Mouse (Mus musculus) midbrain, embryonic 11.5 days (tissue): ENCODE data around the gene Eea1. TPM values are rescaled to one million over a fixed set of nuclear protein-coding genes. Genes with fewer than 3 reads are reported as not detected.
A peak's percentile ranks its signal among the peaks of the same experiment; 100 is the strongest.
"Not testable (repeated sequence)": the region's sequence is repeated elsewhere in the genome, so short reads cannot be mapped to it uniquely, and the experiment has no call there.

ENCODE experiments used
- ATAC-seq: fragments of 200-750 bp; cut with Nextera tagmentation; 2 replicates; pipeline ENCODE4 v1.8.0; 2017; ENCODE audit warnings: moderate TSS enrichment, moderate library complexity; ENCODE audit not compliant: low FRiP score
- DNase-seq: peaks from one replicate; pipeline ENCODE4 v3.0.0; 2015; ENCODE audit warnings: low spot score; ENCODE audit errors: missing footprints
- H3K27ac ChIP-seq: fragments of 300-500 bp; sonication (generic); 2 replicates; pipeline ENCODE4 v1.5.1; 2014; ENCODE audit warnings: low read depth, low read length
- H3K27me3 ChIP-seq: fragments of 300-500 bp; sonication (generic); 2 replicates; pipeline ENCODE4 v1.6.1; 2014; ENCODE audit warnings: mild to moderate bottlenecking, low read length, moderate library complexity, mixed read lengths; ENCODE audit not compliant: control insufficient read depth, insufficient read depth
- H3K36me3 ChIP-seq: fragments of 300-500 bp; sonication (generic); 2 replicates; pipeline ENCODE4 v1.6.1; 2014; ENCODE audit warnings: mild to moderate bottlenecking, low read length, moderate library complexity, mixed read lengths; ENCODE audit not compliant: control insufficient read depth, insufficient read depth
- H3K4me1 ChIP-seq: fragments of 300-500 bp; sonication (generic); 2 replicates; pipeline ENCODE4 v1.6.1; 2014; ENCODE audit warnings: low read length; ENCODE audit not compliant: control insufficient read depth, insufficient read depth
- H3K4me2 ChIP-seq: fragments of 300-500 bp; sonication (generic); 2 replicates; pipeline ENCODE4 v1.6.1; 2014; ENCODE audit warnings: mild to moderate bottlenecking, moderate library complexity
- H3K4me3 ChIP-seq: fragments of 300-500 bp; sonication (generic); 2 replicates; pipeline ENCODE4 v1.5.1; 2014; ENCODE audit warnings: low read depth, low read length
- H3K9ac ChIP-seq: fragments of 300-500 bp; sonication (generic); 2 replicates; pipeline ENCODE4 v1.6.1; 2014; ENCODE audit warnings: low read length
- H3K9me3 ChIP-seq: fragments of 300-500 bp; sonication (generic); 2 replicates; pipeline ENCODE4 v1.6.1; 2016; ENCODE audit warnings: low read length; ENCODE audit not compliant: control insufficient read depth
- WGBS: fragments of 180-500 bp; shearing (Covaris S2); extraction: QIAGEN DNeasy Blood & Tissue Kit; methylation state at CpG from one replicate; pipeline ENCODE4 v1.1.7; 2014; 5-methylcytosine and 5-hydroxymethylcytosine counted together
- polyA plus RNA-seq: library from polyadenylated mRNA; unstranded; fragments of >200 nt; fragmentation: Nextera tagmentation; extraction: Ambion mirVana; gene quantifications from 2 replicates; pipeline ENCODE4 v1.2.1, GENCODE M21; 2014

The Eea1 gene
- polyA plus RNA-seq, 1 experiment from 2014 or later: 14.7 TPM

DNA sequence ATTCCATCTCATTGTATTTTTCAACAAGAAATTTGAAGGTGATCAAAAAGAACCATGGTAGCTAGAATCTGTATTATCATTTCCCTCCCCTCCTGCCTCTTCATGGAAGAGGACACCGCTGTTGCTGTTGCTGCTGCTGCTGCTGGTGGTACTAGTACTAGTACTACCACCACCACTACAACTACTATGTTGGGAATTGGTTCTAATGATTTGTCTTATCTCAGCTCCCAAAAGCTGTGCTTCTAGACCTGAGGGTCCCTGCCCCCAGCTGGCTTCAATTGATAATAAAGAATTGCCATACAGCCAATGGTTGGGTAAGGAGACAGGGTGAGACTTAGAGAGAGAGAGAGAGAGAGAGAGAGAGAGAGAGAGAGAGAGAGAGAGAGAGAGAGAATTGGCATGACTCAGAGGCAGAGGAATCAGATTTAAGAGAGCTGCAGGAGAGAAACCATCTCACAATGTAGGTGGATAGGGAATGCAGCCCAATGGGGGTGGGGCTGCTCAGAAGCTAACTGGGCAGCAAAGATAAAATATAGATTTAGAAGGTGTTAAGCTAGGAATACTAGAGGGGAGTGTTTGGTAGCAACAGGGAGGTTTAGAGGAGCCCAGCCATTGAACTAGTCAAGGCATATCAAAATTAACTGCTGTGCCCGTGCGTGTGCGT is 31.1 kb upstream of the Eea1 start:
- Histone ChIP-seq H3K4me2 (no peak overlapping the region), H3K4me1 (no peaks in the 10 kb centered on the region), H3K36me3 (no peaks in the 10 kb centered on the region), H3K4me3 (no peak overlapping the region), H3K9me3 (no peaks in the 10 kb centered on the region), H3K9ac (no peak overlapping the region), H3K27ac (no peak overlapping the region), H3K27me3 (no peaks in the 10 kb centered on the region)
- no peak for ATAC-seq
- DNase-seq: no peak
- WGBS: 99% methylated on average over 4 of the region's 4 CpGs

DNA sequence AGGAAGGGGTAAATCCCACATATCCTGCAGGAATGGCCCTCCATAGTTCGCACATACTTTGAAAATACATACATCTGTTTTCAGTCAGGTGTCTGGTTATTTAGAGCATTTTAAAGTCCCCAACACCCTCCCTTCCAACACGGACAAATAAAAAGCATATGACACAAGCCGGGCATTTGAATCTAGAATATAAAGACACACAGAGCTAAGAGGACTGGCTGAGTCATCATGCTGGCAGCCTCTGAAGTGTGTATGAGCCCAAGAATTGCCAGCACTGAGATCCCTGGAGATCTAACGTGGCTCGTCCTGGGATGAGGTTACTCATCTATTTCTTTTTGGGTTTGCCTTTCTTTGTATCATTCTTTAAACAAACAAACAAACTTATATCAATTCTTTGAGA is 29.4 kb upstream of the Eea1 start:
- Histone ChIP-seq H3K4me2 (no peak overlapping the region), H3K36me3 (no peaks in the 10 kb centered on the region), H3K4me1 (no peaks in the 10 kb centered on the region), H3K4me3 (no peak overlapping the region), H3K27ac (no peak overlapping the region), H3K9me3 (no peaks in the 10 kb centered on the region), H3K27me3 (no peaks in the 10 kb centered on the region), H3K9ac (no peak overlapping the region)
- DNase-seq (no peak), ATAC-seq (no peak)
- WGBS: 82% methylated on average over 5 of the region's 5 CpGs

DNA sequence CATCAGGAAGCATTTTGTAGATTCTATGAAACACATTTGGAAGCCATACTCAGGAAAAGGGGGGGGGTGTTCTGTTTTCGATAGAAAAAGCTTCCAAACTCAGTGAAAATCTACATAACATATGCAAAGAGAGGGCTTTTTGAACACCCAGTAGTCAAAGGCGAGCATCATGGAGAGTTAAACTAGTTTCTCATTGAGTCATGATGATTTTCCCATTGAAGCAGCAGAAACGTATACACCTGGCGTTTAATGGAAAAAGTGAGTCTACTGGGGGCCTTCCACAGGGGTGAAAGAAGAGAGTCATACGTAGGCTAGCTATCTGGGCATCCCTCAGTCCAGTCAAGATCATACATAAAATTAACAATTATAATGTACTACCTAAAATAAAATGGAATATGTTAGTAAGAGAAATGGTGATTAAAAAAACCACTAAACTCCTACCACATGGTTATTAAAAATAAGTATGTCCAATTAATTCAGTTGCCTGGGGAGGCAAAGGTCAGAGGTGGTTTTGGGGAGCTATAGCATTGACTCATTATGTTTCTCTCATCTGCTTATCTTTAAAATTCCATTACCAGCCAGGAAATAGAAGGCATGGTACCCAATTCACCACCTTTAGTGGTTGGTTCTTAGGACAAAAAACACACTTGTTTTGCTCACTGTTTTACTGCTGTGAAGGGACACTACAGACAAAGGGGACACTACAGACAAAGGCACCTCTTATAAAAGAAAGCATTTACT is 25.8 kb upstream of the Eea1 start:
- WGBS: 90% methylated on average over 5 of the region's 5 CpGs
- Histone ChIP-seq H3K27ac (no peak overlapping the region), H3K36me3 (no peaks in the 10 kb centered on the region), H3K9me3 (no peaks in the 10 kb centered on the region), H3K4me2 (no peak overlapping the region), H3K27me3 (no peaks in the 10 kb centered on the region), H3K4me1 (no peaks in the 10 kb centered on the region), H3K9ac (no peak overlapping the region), H3K4me3 (no peak overlapping the region)
- ATAC-seq (no peak), DNase-seq (no peak)

DNA sequence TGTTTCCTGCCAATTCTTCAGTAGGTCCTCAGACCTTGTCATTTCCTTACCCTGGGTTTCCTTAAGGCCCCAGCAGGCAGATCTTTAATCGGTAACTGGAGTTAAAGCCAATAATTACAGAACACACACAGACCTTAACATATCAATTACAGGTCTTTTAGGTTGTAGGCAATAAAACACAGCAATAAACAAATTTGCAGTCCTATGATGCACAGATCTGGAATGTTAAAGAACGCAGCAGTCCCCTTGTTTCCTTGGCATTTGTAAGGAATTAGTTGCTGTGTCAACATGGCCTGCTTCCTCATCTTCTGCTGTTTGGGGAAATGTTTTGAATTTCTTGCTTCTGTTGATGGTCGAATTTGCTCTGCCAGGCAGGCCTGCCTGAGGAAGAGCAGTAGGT is 21.7 kb upstream of the Eea1 start:
- DNase-seq (no peak), ATAC-seq (no peak)
- Histone ChIP-seq H3K4me1 (no peaks in the 10 kb centered on the region), H3K4me3 (no peak overlapping the region), H3K27ac (no peak overlapping the region), H3K9me3 (no peaks in the 10 kb centered on the region), H3K9ac (no peak overlapping the region), H3K4me2 (no peak overlapping the region), H3K36me3 (no peaks in the 10 kb centered on the region), H3K27me3 (no peaks in the 10 kb centered on the region)
- 78% methylated on average over 3 of the region's 3 CpGs for WGBS

DNA sequence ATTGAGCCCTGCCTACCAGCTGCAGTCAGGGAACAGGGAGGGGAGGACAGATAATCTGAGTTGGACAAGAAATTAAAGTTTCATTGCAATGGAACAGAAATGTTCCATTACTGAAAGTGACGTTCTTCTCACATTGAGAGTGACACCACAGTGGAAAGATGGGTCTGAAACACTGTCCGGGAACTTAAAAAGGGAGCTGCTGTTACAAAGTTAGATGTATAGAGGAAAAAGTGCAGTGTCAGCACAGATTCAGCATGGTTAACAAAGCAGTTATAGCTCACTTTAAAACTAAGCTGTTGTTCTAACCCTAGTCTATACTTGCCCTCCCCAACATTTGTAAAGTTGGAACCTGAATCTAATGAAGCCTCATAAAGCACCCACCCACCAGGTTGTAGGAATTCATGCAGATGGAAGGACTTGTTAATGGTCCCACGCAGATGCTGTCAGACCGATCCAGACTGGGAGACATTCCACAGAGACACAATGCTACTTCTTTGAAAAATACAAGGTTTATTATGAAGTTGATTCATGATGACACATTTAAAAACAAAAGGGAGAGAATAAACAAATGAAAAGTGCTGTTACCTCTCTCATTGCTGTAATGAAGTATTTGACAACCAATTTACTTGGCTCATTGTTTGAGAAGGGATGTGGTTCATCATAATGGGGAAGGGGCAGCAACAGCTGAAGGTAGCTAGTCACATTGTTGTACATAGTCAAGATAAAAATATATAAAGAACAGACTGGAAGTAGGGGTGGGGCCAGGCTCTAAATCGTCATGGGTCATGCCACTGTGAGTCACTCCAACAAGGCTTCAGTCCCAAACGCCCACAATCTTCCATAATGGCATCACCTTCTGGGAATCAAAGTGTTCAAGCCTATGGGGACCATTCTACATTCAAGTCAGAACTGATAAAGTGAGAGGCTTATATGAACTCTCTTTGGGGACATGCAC is 16.9 kb upstream of the Eea1 start:
- Histone ChIP-seq H3K27me3 (no peaks in the 10 kb centered on the region), H3K9me3 (no peaks in the 10 kb centered on the region), H3K36me3 (no peaks in the 10 kb centered on the region), H3K9ac (no peak overlapping the region), H3K4me3 (no peak overlapping the region), H3K4me1 (no peaks in the 10 kb centered on the region), H3K27ac (no peak overlapping the region), H3K4me2 (no peak overlapping the region)
- WGBS: 82% methylated on average over 6 of the region's 6 CpGs
- no peak for DNase-seq
- ATAC-seq: no peak

DNA sequence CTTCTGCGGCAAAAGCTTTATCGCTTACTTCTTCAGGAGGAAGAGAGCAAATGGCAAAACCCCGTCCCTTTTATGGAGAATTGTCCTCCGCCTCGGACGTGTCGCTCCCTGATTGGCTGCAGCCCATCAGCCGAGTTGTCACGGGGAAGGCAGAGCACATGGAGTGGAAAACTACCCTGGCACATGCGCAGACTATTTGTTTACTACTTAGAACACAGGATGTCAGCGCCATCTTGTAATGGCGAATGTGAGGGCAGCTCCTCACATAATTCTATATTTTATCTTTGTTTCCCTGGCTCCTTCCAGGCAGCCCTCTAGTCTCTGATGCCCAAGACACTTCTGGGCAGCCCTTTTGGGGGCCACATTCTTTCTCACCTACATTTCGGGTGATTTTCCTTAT is 6.8 kb upstream of the Eea1 start:
- not testable (repeated sequence) for H3K27me3 ChIP-seq, H3K4me3 ChIP-seq, H3K36me3 ChIP-seq, ATAC-seq, H3K4me2 ChIP-seq, H3K4me1 ChIP-seq, H3K9ac ChIP-seq, DNase-seq, H3K27ac ChIP-seq, H3K9me3 ChIP-seq
- WGBS: 91% methylated on average over 13 of the region's 13 CpGs

DNA sequence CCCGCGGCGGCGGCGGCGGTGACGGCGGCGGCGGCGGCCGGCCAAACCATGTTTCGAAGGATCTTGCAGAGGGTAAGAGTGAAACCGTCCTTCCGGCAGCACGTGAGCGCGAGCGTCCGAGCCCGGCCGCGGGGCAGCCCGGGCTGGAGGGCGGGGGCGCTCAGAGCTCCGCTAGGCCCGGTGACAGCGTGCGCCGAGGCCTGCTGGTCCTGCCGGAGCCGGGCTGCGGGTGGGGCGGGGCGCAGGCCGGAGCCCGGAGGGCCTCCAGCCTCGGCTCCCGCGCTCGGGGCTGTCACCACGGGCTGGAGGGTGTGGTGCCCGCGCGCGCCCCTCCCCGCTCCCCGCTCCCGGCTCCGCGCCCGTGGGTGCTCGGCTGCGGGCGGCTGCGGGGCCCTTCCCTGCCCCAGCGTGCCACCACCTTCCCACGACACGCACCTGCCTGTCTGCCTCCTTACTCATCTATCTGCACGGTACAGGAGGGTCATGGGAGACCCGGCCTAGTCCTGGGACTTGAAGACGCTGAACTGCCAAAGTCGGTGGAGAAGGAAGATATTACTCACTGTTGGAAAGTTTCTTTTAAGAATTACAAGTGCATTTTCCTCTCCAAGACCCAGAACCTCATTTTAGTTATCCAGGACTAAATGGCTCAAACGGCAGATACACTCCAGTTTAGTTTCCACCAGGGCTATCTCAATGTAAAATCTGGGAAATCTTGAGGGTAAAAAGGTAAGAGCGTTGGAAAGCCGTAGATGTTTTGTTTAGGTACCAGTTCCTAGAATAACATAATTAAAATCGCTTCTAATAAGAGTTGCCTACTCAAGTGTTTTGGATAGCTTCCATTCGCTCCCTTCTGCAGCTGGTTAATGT is 684 bp downstream of the Eea1 start:
- peak overlapping the region; percentile 89 for H3K4me2 ChIP-seq
- H3K27ac ChIP-seq: peak overlapping the region; percentile 87
- WGBS: 5% methylated on average over 61 of the region's 69 CpGs
- H3K9ac ChIP-seq: peak overlapping the region; percentile 83
- peak overlapping the region; percentile 72 for H3K4me3 ChIP-seq
- H3K4me1 ChIP-seq: peaks cover 7% of the 10 kb centered on the region; the same call in 1 of the 2 replicates
- H3K9me3 ChIP-seq: no peaks in the 10 kb centered on the region
- DNase-seq (peak; percentile 98), ATAC-seq (peak; percentile 86)
- no peaks in the 10 kb centered on the region for H3K27me3 ChIP-seq
- H3K36me3 ChIP-seq: no peaks in the 10 kb centered on the region

DNA sequence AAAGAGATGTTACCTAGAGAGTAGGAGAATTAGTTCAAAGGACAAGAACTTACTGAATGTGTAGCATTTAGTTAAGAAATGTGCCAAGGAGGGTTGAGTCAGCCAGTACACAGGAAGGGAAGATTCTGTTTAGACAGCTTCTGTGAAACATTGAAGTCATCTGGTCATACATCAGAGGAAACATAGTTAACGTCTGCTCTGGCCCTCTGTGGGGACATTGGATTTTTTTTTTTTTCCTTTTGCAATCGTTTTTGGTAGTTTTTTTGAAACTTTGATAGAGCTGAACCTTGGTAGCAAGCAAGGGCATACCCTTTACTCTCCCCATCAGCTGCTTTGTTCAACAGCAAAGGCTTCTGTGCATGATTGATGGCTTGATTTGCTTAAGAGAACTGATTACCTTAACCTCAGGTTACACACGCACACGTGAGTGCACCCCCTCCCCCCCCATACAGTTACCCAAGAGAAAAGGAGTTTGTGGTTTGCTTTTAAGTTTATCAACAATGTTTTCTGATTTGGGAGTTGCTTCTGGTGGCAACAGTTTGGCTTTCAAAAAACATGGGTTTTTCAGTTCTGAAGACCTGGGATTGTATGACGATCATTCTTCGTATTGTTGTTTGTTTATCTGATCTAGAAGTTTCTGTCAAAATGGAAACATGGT is 1.4 kb downstream of the Eea1 start:
- DNase-seq (no peak), ATAC-seq (no peak)
- Histone ChIP-seq H3K4me2 (peak overlapping the region; percentile 89; the same call in 1 of the 2 replicates), H3K27ac (no peak overlapping the region), H3K9ac (no peak overlapping the region), H3K9me3 (no peaks in the 10 kb centered on the region), H3K27me3 (no peaks in the 10 kb centered on the region), H3K36me3 (no peaks in the 10 kb centered on the region), H3K4me1 (peaks cover 7% of the 10 kb centered on the region; the same call in 1 of the 2 replicates), H3K4me3 (no peak overlapping the region)
- 63% methylated on average over 6 of the region's 6 CpGs for WGBS
